Mouse (Mus musculus): ENCODE measurements around the gene Dnajb8. TPM values are rescaled to one million over a fixed set of nuclear protein-coding genes. Genes with fewer than 3 reads are reported as not detected.

The Dnajb8 gene
- total and polyA plus RNA-seq, 3 experiments: not detected

GRCm38 (mm10) chr6:88226570-88226994 lies 4.5 kb downstream of the Dnajb8 start:
- Histone ChIP-seq H3K27ac (ENCODE audit: insufficient read depth, low read depth) (no peak overlapping the region), H3K27me3 (replicated peaks) (peaks cover 72% of the 10 kb centered on the region), H3K79me2 (replicated peaks; ENCODE audit: control insufficient read depth, extremely low read depth, insufficient read depth, poor library complexity, severe bottlenecking) (no peaks in the 10 kb centered on the region), H3K9ac (ENCODE audit: insufficient read depth, low read depth) (no peak overlapping the region), H3K4me2 (ENCODE audit: insufficient read depth, low read depth, poor library complexity, severe bottlenecking) (no peak overlapping the region), H3K9me3 (replicated peaks; ENCODE audit: low read length) (no peaks in the 10 kb centered on the region), H3K4me1 (ENCODE audit: control insufficient read depth in 1 of 2, insufficient read depth in 2 of 2) (peaks cover 0 to 12% of the 10 kb centered on the region in 2 experiments; a peak in 2 of 4 replicates), H3K4me3 (replicated peaks in 1 of 3; ENCODE audit: low read depth in 2 of 3, low read length in 2 of 3, poor library complexity in 1 of 3) (no peak overlapping the region), H3K36me3 (replicated peaks in 1 of 2; ENCODE audit: control insufficient read depth in 1 of 2, insufficient read depth in 1 of 2, low read length in 1 of 2) (no peaks in the 10 kb centered on the region)
- no peak for TF ChIP-seq SMC3 (IDR thresholded peaks at IDR 0.05; ENCODE audit: low read depth, low read length)
- no peak for TF ChIP-seq CTCF (conservative IDR thresholded peaks at IDR 0.05 in 1 of 2, IDR thresholded peaks at IDR 0.05 in 1 of 2; ENCODE audit: low read depth in 2 of 2, low read length in 2 of 2)
- TF ChIP-seq MEF2A (IDR thresholded peaks at IDR 0.05; ENCODE audit: borderline replicate concordance, low read depth, low read length): no peak
- TF ChIP-seq ELF1 (IDR thresholded peaks at IDR 0.05; ENCODE audit: low read depth, low read length): no peak
- no peak for TF ChIP-seq POLR2A (IDR thresholded peaks at IDR 0.05; ENCODE audit: low read depth, low read length)
- TF ChIP-seq TCF12 (IDR thresholded peaks at IDR 0.05; ENCODE audit: low read depth, low read length): no peak
- TF ChIP-seq ZNF384 (IDR thresholded peaks at IDR 0.05; ENCODE audit: low read depth, low read length): no peak
- TF ChIP-seq SIN3A (IDR thresholded peaks at IDR 0.05; ENCODE audit: low read length): no peak
- no peak for TF ChIP-seq PAX5 (IDR thresholded peaks at IDR 0.05; ENCODE audit: low read length)
- no peak for TF ChIP-seq USF1 (IDR thresholded peaks at IDR 0.05; ENCODE audit: low read depth, low read length)
- no peak for TF ChIP-seq BHLHE40 (IDR thresholded peaks at IDR 0.05; ENCODE audit: low read depth, low read length)
- no peak for TF ChIP-seq MYC (IDR thresholded peaks at IDR 0.05; ENCODE audit: low read depth, low read length)
- TF ChIP-seq TBP (conservative IDR thresholded peaks at IDR 0.05; ENCODE audit: low read depth, low read length): no peak
- TF ChIP-seq JUND (conservative IDR thresholded peaks at IDR 0.05; ENCODE audit: low read depth, low read length): no peak
- TF ChIP-seq E2F4 (IDR thresholded peaks at IDR 0.05; ENCODE audit: insufficient replicate concordance, low read depth, low read length): no peak
- TF ChIP-seq CHD2 (IDR thresholded peaks at IDR 0.05; ENCODE audit: low read length): no peak
- no peak for TF ChIP-seq POLR2AphosphoS2 (IDR thresholded peaks at IDR 0.05; ENCODE audit: low read depth, low read length)
- no peak for TF ChIP-seq NELFE (IDR thresholded peaks at IDR 0.05; ENCODE audit: low read depth, low read length)
- no peak for TF ChIP-seq MXI1 (IDR thresholded peaks at IDR 0.05; ENCODE audit: low read depth, low read length)
- in situ Hi-C loops (cut with MboI; ENCODE audit: low pct_ligation_motif_present, low pct_unique_long_range_greater_than_20kb, low sequenced_read_pairs): no loop called here
- dilution Hi-C loops (cut with MboI; ENCODE audit: extremely low pct_ligation_motif_present, extremely low pct_unique_long_range_greater_than_20kb, low sequenced_read_pairs): no loop called here
- peak; percentile 12 for DNase-seq (ENCODE audit: extremely low read depth)

DNA sequence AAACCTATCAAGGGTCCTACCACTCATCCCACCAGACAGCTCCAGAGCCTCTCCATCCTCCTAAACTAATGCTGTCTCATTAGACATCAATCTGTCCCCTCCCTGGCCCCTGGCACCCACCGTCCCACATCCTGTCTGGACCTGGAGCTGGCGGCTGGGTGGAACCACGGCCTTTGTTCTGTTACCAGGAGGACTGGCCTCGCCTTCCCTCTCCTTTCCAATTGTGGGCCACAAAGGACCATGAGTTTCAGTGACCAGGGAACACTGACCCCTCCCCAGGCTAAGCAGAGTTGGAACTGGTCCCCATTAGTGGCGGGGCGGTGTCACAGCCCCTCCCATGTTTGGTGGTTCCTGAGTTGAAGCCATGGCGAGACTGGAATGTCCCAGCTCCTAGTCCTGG lies 5.5 kb downstream of the Dnajb8 start:
- Histone ChIP-seq H3K4me2 (ENCODE audit: insufficient read depth, low read depth, poor library complexity, severe bottlenecking) (no peak overlapping the region), H3K27ac (ENCODE audit: insufficient read depth, low read depth) (no peak overlapping the region), H3K9me3 (replicated peaks; ENCODE audit: low read length) (no peaks in the 10 kb centered on the region), H3K36me3 (replicated peaks in 1 of 2; ENCODE audit: control insufficient read depth in 1 of 2, insufficient read depth in 1 of 2, low read length in 1 of 2) (no peaks in the 10 kb centered on the region), H3K9ac (ENCODE audit: insufficient read depth, low read depth) (no peak overlapping the region), H3K27me3 (replicated peaks) (peaks cover 69% of the 10 kb centered on the region), H3K4me1 (ENCODE audit: control insufficient read depth in 1 of 2, insufficient read depth in 2 of 2) (peaks cover 0 to 12% of the 10 kb centered on the region in 2 experiments; a peak in 2 of 4 replicates), H3K79me2 (replicated peaks; ENCODE audit: control insufficient read depth, extremely low read depth, insufficient read depth, poor library complexity, severe bottlenecking) (no peaks in the 10 kb centered on the region), H3K4me3 (replicated peaks in 1 of 3; ENCODE audit: low read depth in 2 of 3, low read length in 2 of 3, poor library complexity in 1 of 3) (no peak overlapping the region)
- in situ Hi-C loops (cut with MboI; ENCODE audit: low pct_ligation_motif_present, low pct_unique_long_range_greater_than_20kb, low sequenced_read_pairs) (no loop called here), dilution Hi-C loops (cut with MboI; ENCODE audit: extremely low pct_ligation_motif_present, extremely low pct_unique_long_range_greater_than_20kb, low sequenced_read_pairs) (no loop called here)
- TF ChIP-seq CTCF (conservative IDR thresholded peaks at IDR 0.05 in 1 of 2, IDR thresholded peaks at IDR 0.05 in 1 of 2; ENCODE audit: low read depth in 2 of 2, low read length in 2 of 2) (no peak), KAT2A (IDR thresholded peaks at IDR 0.05; ENCODE audit: insufficient replicate concordance, low read length) (no peak), JUND (conservative IDR thresholded peaks at IDR 0.05; ENCODE audit: low read depth, low read length) (no peak), NRF1 (IDR thresholded peaks at IDR 0.05; ENCODE audit: low read depth, low read length) (no peak), ZKSCAN1 (IDR thresholded peaks at IDR 0.05; ENCODE audit: borderline replicate concordance, low read depth, low read length) (no peak), NELFE (IDR thresholded peaks at IDR 0.05; ENCODE audit: low read depth, low read length) (no peak), GABPA (IDR thresholded peaks at IDR 0.05; ENCODE audit: insufficient replicate concordance, low read depth, low read length) (no peak), ZMIZ1 (IDR thresholded peaks at IDR 0.05; ENCODE audit: low read depth, low read length) (no peak), ZC3H11A (IDR thresholded peaks at IDR 0.05; ENCODE audit: low read depth, low read length) (no peak)
- DNase-seq (ENCODE audit: extremely low read depth): no peak

Data from CH12.LX (cell line).